Mouse (Mus musculus): ENCODE measurements around the gene Adm. TPM values are rescaled to one million over a fixed set of nuclear protein-coding genes. Genes with fewer than 3 reads are reported as not detected.
"Not testable (repeated sequence)": the region's sequence is repeated elsewhere in the genome, so short reads cannot be mapped to it uniquely, and the experiment has no call there.

Gene Adm
- total RNA-seq, 1 experiment, result 6.2 TPM

DNA sequence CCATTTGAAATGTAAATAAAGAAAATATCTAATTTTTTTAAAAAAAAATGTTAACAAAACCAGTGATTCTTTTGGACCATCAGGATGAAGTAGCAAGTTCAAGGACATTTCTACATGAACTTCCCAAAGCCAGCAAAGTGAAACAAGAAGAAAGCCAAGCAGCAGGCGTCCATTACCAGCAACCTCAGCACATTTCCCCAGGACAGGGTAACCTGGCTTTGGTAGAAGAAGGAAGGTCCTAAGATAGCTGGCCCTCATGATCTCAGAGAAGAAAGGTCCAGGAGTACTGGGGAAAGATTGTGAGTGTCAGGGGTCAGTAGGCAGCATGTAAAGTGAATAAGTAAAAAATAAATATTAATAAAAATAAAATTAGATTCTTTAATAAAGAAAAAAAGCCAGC lies 39.7 kb upstream of the Adm start:
- in situ Hi-C loops (cut with MboI; ENCODE audit: low sequenced_read_pairs in 2 of 2, unreplicated experiment in 2 of 2), result no loop called here
- no peaks in the 10 kb centered on the region for H3K9me3 ChIP-seq (ENCODE audit: control insufficient read depth, insufficient read depth, low read depth, low read length)
- H3K4me3 ChIP-seq (ENCODE audit: insufficient read depth in 1 of 2, low read depth in 1 of 2, low read length in 2 of 2, poor library complexity in 1 of 2, severe bottlenecking in 1 of 2), result no peak overlapping the region
- TF ChIP-seq ZC3H11A (IDR thresholded peaks at IDR 0.05; ENCODE audit: borderline replicate concordance, low read depth, low read length), result no peak
- TF ChIP-seq CHD2 (IDR thresholded peaks at IDR 0.05; ENCODE audit: low read depth, low read length), result no peak
- no peak for TF ChIP-seq ZNF384 (IDR thresholded peaks at IDR 0.05; ENCODE audit: low read depth, low read length)
- no peak for TF ChIP-seq HCFC1 (IDR thresholded peaks at IDR 0.05; ENCODE audit: borderline replicate concordance, insufficient read depth, low read length)
- no peak for TF ChIP-seq MAFK (IDR thresholded peaks at IDR 0.05; ENCODE audit: insufficient read depth, low read depth, low read length)
- peaks cover 0 to 3% of the 10 kb centered on the region in 2 experiments; a peak in 1 of 4 replicates for H3K4me1 ChIP-seq (ENCODE audit: control insufficient read depth in 2 of 2, insufficient read depth in 2 of 2, low read length in 2 of 2, poor library complexity in 1 of 2)
- no peak for DNase-seq (ENCODE audit: low read depth, low spot score)
- no peak overlapping the region for H3K27ac ChIP-seq (ENCODE audit: insufficient read depth, low read depth, low read length, poor library complexity, severe bottlenecking)
- no peaks in the 10 kb centered on the region; the same call in 1 of the 2 replicates for H3K36me3 ChIP-seq (ENCODE audit: control insufficient read depth, insufficient read depth, low read length, poor library complexity, severe bottlenecking)
- no peak overlapping the region for H3K9ac ChIP-seq (ENCODE audit: insufficient read depth, low read depth, low read length, poor library complexity, severe bottlenecking)

DNA sequence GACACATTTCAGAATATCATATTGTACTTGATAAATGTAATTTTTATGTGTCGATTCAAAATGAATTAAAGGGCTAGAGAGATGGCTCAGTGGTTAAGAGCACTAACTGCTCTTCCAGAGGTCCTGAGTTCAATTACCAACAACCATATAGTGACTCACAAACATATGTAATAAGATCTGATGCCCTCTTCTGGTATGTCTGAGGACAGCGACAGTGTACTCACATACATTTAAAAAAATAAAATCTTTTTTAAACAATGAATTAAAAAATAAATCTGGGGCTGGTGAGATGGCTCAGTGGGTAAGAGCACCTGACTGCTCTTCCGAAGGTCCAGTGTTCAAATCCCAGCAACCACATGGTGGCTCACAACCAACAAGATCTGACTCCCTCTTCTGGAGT lies 33.5 kb upstream of the Adm start:
- in situ Hi-C loops (cut with MboI; ENCODE audit: low sequenced_read_pairs in 2 of 2, unreplicated experiment in 2 of 2); DNase-seq (ENCODE audit: low read depth, low spot score); H3K4me3 ChIP-seq (ENCODE audit: insufficient read depth in 1 of 2, low read depth in 1 of 2, low read length in 2 of 2, poor library complexity in 1 of 2, severe bottlenecking in 1 of 2): not testable (repeated sequence)

DNA sequence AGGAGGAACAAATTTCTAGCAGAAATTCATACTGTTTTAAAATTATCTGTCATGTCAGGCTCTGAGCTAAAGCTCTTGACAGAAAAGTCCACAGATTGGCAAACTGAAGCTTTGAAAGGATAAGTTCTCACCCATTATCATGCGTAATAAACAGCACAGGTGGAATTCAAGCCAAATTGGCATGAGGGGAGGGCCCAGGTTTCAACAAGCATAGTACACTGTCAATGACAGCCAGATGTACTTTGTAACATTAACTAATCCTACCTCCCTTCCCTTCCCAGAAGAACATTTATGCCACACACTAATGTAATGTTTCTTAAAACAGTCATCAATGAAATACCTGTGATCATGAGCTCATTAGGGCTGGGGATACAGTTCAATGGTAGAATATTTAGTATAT lies 30.3 kb upstream of the Adm start:
- H3K9ac ChIP-seq (ENCODE audit: insufficient read depth, low read depth, low read length, poor library complexity, severe bottlenecking), result no peak overlapping the region
- H3K9me3 ChIP-seq (ENCODE audit: control insufficient read depth, insufficient read depth, low read depth, low read length), result no peaks in the 10 kb centered on the region
- no peaks in the 10 kb centered on the region for H3K4me1 ChIP-seq (ENCODE audit: control insufficient read depth in 2 of 2, insufficient read depth in 2 of 2, low read length in 2 of 2, poor library complexity in 1 of 2)
- H3K36me3 ChIP-seq (ENCODE audit: control insufficient read depth, insufficient read depth, low read length, poor library complexity, severe bottlenecking), result no peaks in the 10 kb centered on the region
- DNase-seq (ENCODE audit: low read depth, low spot score), result no peak
- in situ Hi-C loops (cut with MboI; ENCODE audit: low sequenced_read_pairs in 2 of 2, unreplicated experiment in 2 of 2), result no loop called here
- no peak overlapping the region for H3K4me3 ChIP-seq (ENCODE audit: insufficient read depth in 1 of 2, low read depth in 1 of 2, low read length in 2 of 2, poor library complexity in 1 of 2, severe bottlenecking in 1 of 2)
- no peak overlapping the region for H3K27ac ChIP-seq (ENCODE audit: insufficient read depth, low read depth, low read length, poor library complexity, severe bottlenecking)
- no peak for TF ChIP-seq CHD2 (IDR thresholded peaks at IDR 0.05; ENCODE audit: low read depth, low read length)
- no peak for TF ChIP-seq ZNF384 (IDR thresholded peaks at IDR 0.05; ENCODE audit: low read depth, low read length)
- no peak for TF ChIP-seq MAFK (IDR thresholded peaks at IDR 0.05; ENCODE audit: insufficient read depth, low read depth, low read length)
- no peak for TF ChIP-seq ZC3H11A (IDR thresholded peaks at IDR 0.05; ENCODE audit: borderline replicate concordance, low read depth, low read length)
- TF ChIP-seq HCFC1 (IDR thresholded peaks at IDR 0.05; ENCODE audit: borderline replicate concordance, insufficient read depth, low read length), result no peak

More for the DNA sequence above, 33.5 kb upstream of the Adm start:
- not testable (repeated sequence) for H3K4me1 ChIP-seq (ENCODE audit: control insufficient read depth in 2 of 2, insufficient read depth in 2 of 2, low read length in 2 of 2, poor library complexity in 1 of 2); H3K9me3 ChIP-seq (ENCODE audit: control insufficient read depth, insufficient read depth, low read depth, low read length); H3K27ac ChIP-seq (ENCODE audit: insufficient read depth, low read depth, low read length, poor library complexity, severe bottlenecking); H3K36me3 ChIP-seq (ENCODE audit: control insufficient read depth, insufficient read depth, low read length, poor library complexity, severe bottlenecking); H3K9ac ChIP-seq (ENCODE audit: insufficient read depth, low read depth, low read length, poor library complexity, severe bottlenecking)

DNA sequence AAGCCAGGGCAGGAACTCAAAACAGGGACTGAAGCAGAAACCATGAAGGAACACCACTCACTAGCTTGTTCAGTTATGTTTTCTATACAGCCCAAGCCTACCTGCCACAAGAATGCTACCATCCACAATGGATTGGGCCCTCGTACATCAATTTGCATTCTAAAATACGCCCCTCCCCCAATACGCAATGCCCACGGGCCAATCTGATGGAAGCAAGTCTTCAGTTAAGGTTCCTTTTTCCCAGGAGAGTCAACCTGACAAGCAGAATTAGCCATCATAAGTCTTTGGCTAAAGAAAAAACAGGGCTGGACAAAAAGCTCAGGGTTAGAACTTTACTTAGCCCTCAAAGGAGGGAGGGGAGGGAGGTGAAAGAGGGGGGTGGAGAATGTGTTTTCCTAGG lies 22.0 kb upstream of the Adm start:
- DNase-seq (ENCODE audit: low read depth, low spot score), result no peak
- in situ Hi-C loops (cut with MboI; ENCODE audit: low sequenced_read_pairs in 2 of 2, unreplicated experiment in 2 of 2), result no loop called here
- Histone ChIP-seq H3K27ac (ENCODE audit: insufficient read depth, low read depth, low read length, poor library complexity, severe bottlenecking) (no peak overlapping the region), H3K4me1 (ENCODE audit: control insufficient read depth in 2 of 2, insufficient read depth in 2 of 2, low read length in 2 of 2, poor library complexity in 1 of 2) (0 out of 4 replicates have a peak, but pooled peaks cover 0 to 2% of the 10 kb centered on the region in 2 experiments), H3K9ac (ENCODE audit: insufficient read depth, low read depth, low read length, poor library complexity, severe bottlenecking) (no peak overlapping the region), H3K4me3 (ENCODE audit: insufficient read depth in 1 of 2, low read depth in 1 of 2, low read length in 2 of 2, poor library complexity in 1 of 2, severe bottlenecking in 1 of 2) (no peak overlapping the region), H3K9me3 (ENCODE audit: control insufficient read depth, insufficient read depth, low read depth, low read length) (no peaks in the 10 kb centered on the region), H3K36me3 (ENCODE audit: control insufficient read depth, insufficient read depth, low read length, poor library complexity, severe bottlenecking) (no peaks in the 10 kb centered on the region)
- no peak for TF ChIP-seq HCFC1 (IDR thresholded peaks at IDR 0.05; ENCODE audit: borderline replicate concordance, insufficient read depth, low read length)
- TF ChIP-seq CHD2 (IDR thresholded peaks at IDR 0.05; ENCODE audit: low read depth, low read length), result no peak
- TF ChIP-seq ZNF384 (IDR thresholded peaks at IDR 0.05; ENCODE audit: low read depth, low read length), result no peak
- TF ChIP-seq MAFK (IDR thresholded peaks at IDR 0.05; ENCODE audit: insufficient read depth, low read depth, low read length), result no peak
- TF ChIP-seq ZC3H11A (IDR thresholded peaks at IDR 0.05; ENCODE audit: borderline replicate concordance, low read depth, low read length), result no peak

DNA sequence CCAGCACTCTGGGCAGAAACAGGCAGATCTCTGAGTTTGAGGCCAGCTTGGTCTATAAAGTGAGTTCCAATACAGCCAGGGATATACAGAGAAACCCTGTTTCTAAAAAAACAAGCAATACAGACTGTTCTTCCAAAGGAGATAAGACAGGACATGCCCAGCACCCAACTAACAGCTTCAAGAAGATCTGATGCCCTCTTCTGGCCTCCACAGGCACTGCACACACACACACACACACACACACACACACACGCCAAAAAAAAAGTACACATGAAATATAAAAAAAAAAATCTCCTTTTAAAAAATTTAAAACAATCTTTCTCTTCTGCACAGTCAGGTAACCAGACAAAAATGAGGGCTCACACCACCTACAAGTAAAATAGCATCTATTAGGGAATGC lies 20.6 kb upstream of the Adm start:
- Histone ChIP-seq H3K9ac (ENCODE audit: insufficient read depth, low read depth, low read length, poor library complexity, severe bottlenecking) (no peak overlapping the region), H3K27ac (ENCODE audit: insufficient read depth, low read depth, low read length, poor library complexity, severe bottlenecking) (no peak overlapping the region), H3K4me1 (ENCODE audit: control insufficient read depth in 2 of 2, insufficient read depth in 2 of 2, low read length in 2 of 2, poor library complexity in 1 of 2) (0 out of 4 replicates have a peak, but pooled peaks cover 0 to 2% of the 10 kb centered on the region in 2 experiments), H3K4me3 (ENCODE audit: insufficient read depth in 1 of 2, low read depth in 1 of 2, low read length in 2 of 2, poor library complexity in 1 of 2, severe bottlenecking in 1 of 2) (no peak overlapping the region), H3K9me3 (ENCODE audit: control insufficient read depth, insufficient read depth, low read depth, low read length) (no peaks in the 10 kb centered on the region), H3K36me3 (ENCODE audit: control insufficient read depth, insufficient read depth, low read length, poor library complexity, severe bottlenecking) (no peaks in the 10 kb centered on the region)
- DNase-seq (ENCODE audit: low read depth, low spot score), result no peak
- TF ChIP-seq ZC3H11A (IDR thresholded peaks at IDR 0.05; ENCODE audit: borderline replicate concordance, low read depth, low read length) (no peak), ZNF384 (IDR thresholded peaks at IDR 0.05; ENCODE audit: low read depth, low read length) (peak; percentile 83)
- in situ Hi-C loops (cut with MboI; ENCODE audit: low sequenced_read_pairs in 2 of 2, unreplicated experiment in 2 of 2), result no loop called here
